Mouse (Mus musculus): ENCODE measurements around the gene Etfb. TPM values are rescaled to one million over a fixed set of nuclear protein-coding genes. Genes with fewer than 3 reads are reported as not detected.

Gene Etfb
- polyA plus RNA-seq, 1 experiment from 2014 or later = 265 TPM

DNA sequence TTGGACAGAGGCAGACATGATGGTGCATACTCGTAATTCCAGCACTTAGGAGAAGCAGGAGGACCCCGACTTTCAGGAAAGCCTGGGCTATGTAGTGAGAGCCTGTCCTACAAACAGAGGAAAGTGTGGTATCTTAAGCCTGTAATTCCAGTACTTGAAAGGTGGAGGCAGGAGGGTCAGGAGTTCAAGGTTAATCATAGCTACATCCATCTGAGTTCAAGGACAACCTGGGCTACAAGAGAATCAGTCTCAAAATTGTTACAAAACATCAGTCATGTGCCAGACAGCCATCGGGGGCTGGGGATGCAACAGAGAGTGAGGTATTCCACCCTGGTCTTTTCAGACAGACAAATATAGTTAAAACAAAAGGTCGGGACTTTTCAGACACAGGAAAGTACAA lies 11.0 kb upstream of the Etfb start:
- Histone ChIP-seq H3K27me3 (no peaks in the 10 kb centered on the region), H3K4me2 (no peak overlapping the region), H3K4me3 (no peak overlapping the region), H3K9ac (no peak overlapping the region), H3K4me1 (no peaks in the 10 kb centered on the region), H3K36me3 (no peaks in the 10 kb centered on the region), H3K27ac (no peak overlapping the region), H3K9me3 (no peaks in the 10 kb centered on the region)
- no peak for ATAC-seq (ENCODE audit: insufficient number of reproducible peaks, insufficient read depth, low FRiP score, low TSS enrichment, low read depth)
- WGBS = 71% methylated on average over 4 of the region's 4 CpGs

DNA sequence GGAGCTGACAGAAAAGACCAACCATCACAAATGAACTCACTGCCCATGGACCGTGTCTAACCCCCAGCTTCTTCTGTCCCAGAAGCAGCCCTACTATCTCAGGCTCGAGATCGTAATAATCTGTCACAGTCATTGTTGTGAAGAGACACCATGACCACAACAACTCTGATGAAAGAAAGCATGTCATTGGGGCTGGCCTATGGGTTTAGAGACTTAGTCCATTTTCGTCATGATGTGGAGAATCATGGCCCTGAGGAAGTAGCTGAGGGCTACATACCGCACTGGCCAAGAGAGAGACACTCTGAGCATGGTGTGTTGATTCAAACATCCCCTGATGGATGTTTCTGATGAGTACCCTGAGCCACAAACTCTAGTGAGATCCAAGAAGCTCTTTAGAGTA lies 9.2 kb upstream of the Etfb start:
- Histone ChIP-seq H3K4me2 (no peak overlapping the region), H3K4me1 (no peaks in the 10 kb centered on the region), H3K36me3 (no peaks in the 10 kb centered on the region), H3K9ac (no peak overlapping the region), H3K9me3 (no peaks in the 10 kb centered on the region), H3K4me3 (no peak overlapping the region), H3K27me3 (no peaks in the 10 kb centered on the region), H3K27ac (no peak overlapping the region)
- 84% methylated on average over 5 of the region's 5 CpGs for WGBS
- ATAC-seq (ENCODE audit: insufficient number of reproducible peaks, insufficient read depth, low FRiP score, low TSS enrichment, low read depth) = no peak

DNA sequence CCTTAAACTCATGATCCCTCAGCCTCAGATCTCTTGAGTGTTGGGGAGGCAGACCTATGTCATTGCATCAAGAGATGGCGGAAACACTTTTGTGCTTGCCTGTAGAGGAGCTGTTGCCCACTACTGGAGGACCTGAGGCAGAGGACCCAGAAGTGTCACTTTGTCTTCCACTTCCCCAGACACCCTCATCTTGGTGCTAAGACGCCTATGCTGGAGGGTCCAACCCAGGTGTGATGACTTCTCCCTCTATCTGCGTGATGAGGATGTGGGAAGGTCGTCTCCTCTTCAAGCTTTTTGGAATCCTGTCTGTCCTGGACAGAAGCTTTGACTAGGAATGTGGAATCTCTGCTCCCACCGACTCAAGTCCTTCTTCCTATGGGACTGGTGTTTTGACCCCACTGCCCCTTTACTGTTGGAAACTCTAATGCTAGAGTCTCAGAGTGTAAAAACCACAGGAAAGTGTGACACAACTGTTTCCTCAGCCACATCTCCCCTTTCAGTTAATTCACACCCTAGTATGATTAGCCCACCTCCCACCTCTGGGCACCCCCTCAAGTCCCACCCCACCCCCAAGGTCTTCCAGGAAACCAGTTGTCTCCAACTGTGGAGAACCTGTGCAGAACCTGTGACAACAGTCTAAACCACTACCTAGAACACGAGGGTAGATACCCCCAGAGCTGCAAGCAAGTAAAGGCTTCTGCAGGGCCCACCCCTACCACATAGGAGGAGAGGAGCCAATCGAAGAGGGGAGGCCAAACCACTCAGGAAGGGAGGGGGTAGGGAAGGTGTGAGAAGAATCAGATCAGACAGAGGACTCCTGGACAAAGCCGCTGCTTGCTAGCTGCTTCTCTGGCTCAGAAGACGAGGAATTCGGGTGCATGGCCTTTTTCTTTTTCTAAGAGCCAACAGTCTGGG lies 7.3 kb upstream of the Etfb start, which contains the start of gene Nkg7:
Gene Nkg7, plus strand, starts transcription at position 733 of the 915 bp plus-strand sequence.
- 79% methylated on average over 10 of the region's 10 CpGs for WGBS
- H3K4me3 ChIP-seq = no peak within 1 kb of the TSS
- no peaks in the 10 kb centered on the region for H3K4me1 ChIP-seq
- no peaks in the 10 kb centered on the region for H3K27me3 ChIP-seq
- H3K9ac ChIP-seq = no peak within 1 kb of the TSS
- no peak for ATAC-seq (ENCODE audit: insufficient number of reproducible peaks, insufficient read depth, low FRiP score, low TSS enrichment, low read depth)
- H3K9me3 ChIP-seq = no peaks in the 10 kb centered on the region
- H3K27ac ChIP-seq = no peak within 1 kb of the TSS
- H3K36me3 ChIP-seq = no peaks in the 10 kb centered on the region
- H3K4me2 ChIP-seq = no peak within 1 kb of the TSS

DNA sequence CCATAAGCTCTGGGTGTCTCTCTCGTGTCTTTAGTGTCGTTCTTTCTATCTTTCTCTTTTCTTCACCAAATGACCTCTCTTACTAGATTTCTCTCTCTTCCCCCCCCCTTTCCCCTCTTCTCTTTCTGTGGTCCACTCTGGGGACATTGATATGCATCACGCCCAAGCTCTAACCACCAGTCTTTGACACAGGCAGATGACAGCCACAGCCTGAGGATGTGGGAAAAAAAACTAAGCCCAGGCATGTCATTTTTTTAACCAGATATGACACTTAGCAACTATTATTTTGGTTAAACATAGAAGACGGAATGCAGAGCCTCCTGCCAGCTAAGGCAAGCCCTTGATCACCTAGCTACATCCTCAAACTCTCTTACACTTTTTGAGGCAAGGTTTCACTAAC lies 5.3 kb upstream of the Etfb start:
- H3K36me3 ChIP-seq = no peaks in the 10 kb centered on the region
- H3K27ac ChIP-seq = no peak overlapping the region
- no peaks in the 10 kb centered on the region for H3K9me3 ChIP-seq
- no peak overlapping the region for H3K9ac ChIP-seq
- WGBS = 75% methylated on average over 4 of the region's 4 CpGs
- no peak for ATAC-seq (ENCODE audit: insufficient number of reproducible peaks, insufficient read depth, low FRiP score, low TSS enrichment, low read depth)
- H3K4me2 ChIP-seq = no peak overlapping the region
- no peaks in the 10 kb centered on the region for H3K27me3 ChIP-seq
- no peak overlapping the region for H3K4me3 ChIP-seq
- 0 out of 2 replicates have a peak, but pooled peaks cover 5% of the 10 kb centered on the region for H3K4me1 ChIP-seq

DNA sequence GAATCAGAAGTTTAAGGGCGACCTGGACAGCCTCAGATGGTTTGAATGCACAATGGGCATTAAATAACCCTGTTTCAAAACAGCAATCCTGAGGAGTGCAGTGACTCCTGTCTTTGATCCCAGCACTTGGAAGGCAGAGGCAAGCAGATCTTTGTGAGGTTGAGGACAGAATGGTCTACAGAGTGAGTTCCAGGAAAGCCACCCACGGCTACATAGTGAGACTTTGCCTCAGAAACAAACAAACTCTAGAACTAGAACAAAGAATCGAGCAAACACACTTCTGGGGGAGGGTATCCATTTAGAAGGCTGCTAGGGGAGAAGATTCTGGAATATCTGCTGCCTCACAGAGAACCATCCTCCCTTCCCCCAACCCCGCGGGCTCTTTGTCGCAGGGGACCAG lies 3.4 kb upstream of the Etfb start, which contains the start of gene Cldnd2:
Gene Cldnd2, plus strand, starts transcription at position 301 of the 400 bp plus-strand sequence.
- no peaks in the 10 kb centered on the region for H3K36me3 ChIP-seq
- no peak within 1 kb of the TSS for H3K27ac ChIP-seq
- no peaks in the 10 kb centered on the region for H3K9me3 ChIP-seq
- no peak within 1 kb of the TSS for H3K4me3 ChIP-seq
- H3K9ac ChIP-seq = no peak within 1 kb of the TSS
- H3K4me2 ChIP-seq = no peak within 1 kb of the TSS
- no peaks in the 10 kb centered on the region for H3K27me3 ChIP-seq
- no peak for ATAC-seq (ENCODE audit: insufficient number of reproducible peaks, insufficient read depth, low FRiP score, low TSS enrichment, low read depth)
- peaks cover 15% of the 10 kb centered on the region for H3K4me1 ChIP-seq
- WGBS = 80% methylated on average over 6 of the region's 6 CpGs

DNA sequence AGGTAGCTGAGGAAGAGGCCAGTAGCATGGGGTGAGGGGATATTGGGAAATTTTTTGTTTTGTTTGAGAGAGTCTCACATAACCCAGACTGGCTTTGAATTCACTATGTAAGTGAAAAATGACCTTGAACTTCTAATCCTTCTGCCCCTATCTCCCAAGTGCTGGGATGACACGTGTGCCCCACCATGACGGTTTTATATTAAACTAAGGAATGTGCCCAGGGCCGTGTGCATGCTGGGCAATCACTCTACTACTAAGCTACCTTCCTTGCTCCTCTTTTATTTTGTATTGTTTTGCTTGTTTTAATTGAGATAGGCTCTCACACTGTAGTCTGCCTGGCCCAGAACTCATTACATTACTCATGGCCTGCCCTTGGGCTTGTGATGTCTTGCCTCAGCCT lies 2.8 kb upstream of the Etfb start:
- H3K36me3 ChIP-seq = no peaks in the 10 kb centered on the region
- H3K9ac ChIP-seq = no peak overlapping the region
- H3K4me3 ChIP-seq = no peak overlapping the region
- H3K9me3 ChIP-seq = no peaks in the 10 kb centered on the region
- ATAC-seq (ENCODE audit: insufficient number of reproducible peaks, insufficient read depth, low FRiP score, low TSS enrichment, low read depth) = no peak
- H3K27ac ChIP-seq = no peak overlapping the region
- H3K4me2 ChIP-seq = no peak overlapping the region
- H3K27me3 ChIP-seq = no peaks in the 10 kb centered on the region
- WGBS = 85% methylated on average over 3 of the region's 3 CpGs
- peaks cover 15% of the 10 kb centered on the region for H3K4me1 ChIP-seq

DNA sequence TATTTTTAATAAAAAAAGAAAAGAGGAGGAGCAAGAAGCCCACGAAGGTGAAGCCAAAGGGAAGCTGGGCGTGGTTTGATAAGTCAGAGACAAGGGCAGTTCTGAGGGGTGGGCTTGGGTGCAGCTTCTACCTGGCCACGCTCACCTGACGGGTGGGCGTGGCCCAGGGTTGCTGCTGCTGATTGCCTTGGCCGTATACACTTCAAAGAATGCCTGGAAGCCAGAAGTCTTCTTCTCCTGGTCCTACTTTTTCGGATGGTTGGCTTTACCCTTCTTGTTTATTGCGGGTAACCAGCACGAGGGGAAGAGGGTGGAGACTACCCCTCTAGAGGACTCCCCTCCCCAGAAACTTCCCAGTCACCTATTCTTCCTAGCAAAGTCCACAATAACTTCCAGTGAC lies 1.2 kb upstream of the Etfb start:
- 5% methylated on average over 9 of the region's 9 CpGs for WGBS
- peak overlapping the region; percentile 60 for H3K4me3 ChIP-seq
- no peaks in the 10 kb centered on the region for H3K27me3 ChIP-seq
- H3K4me1 ChIP-seq = peaks cover 15% of the 10 kb centered on the region
- ATAC-seq (ENCODE audit: insufficient number of reproducible peaks, insufficient read depth, low FRiP score, low TSS enrichment, low read depth) = no peak
- H3K9me3 ChIP-seq = no peaks in the 10 kb centered on the region
- peak overlapping the region; percentile 85 for H3K4me2 ChIP-seq
- peak overlapping the region; percentile 98 for H3K27ac ChIP-seq
- H3K36me3 ChIP-seq = no peaks in the 10 kb centered on the region
- H3K9ac ChIP-seq = peak overlapping the region; percentile 77

DNA sequence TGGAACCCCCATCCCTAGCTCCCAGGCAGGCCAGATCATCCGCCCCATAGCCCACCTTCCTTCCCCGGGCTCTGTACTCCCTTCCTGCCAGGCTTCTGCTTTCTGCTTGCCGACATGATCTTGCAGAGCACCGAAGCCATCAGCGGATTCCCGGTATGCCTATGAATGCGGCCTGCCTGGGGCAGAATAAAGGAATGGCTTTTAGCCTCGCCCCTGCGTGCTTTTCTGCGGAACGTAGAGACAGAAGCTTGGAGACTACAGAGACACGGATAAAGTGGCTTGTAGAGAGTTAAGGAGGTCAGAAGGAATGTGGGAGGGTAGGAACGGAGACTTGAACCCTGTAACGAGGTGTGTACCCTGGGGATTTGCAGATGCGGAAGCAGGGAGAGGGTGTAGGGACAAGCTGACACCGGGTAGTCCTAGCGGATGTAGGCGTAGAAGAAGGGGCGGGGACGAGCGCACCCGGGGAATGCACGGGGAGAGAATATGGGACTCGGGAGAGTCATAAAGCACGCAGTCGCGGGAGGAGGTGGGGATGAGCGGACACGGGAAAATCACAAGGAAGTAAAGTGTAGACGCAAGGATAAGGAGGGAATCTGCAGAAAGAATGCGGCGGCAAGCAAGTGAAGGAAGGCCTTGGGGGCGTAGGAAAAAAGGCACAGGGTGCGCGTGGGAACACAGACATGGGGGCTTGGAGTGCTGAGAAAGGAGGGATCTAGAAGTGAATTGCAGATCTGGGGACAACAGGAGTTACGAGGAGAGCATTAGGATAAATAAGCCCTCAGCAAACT lies 562 bp upstream of the Etfb start:
- Histone ChIP-seq H3K4me2 (peak overlapping the region; percentile 85), H3K9ac (peak overlapping the region; percentile 77), H3K36me3 (no peaks in the 10 kb centered on the region), H3K4me1 (peaks cover 15% of the 10 kb centered on the region), H3K27ac (peak overlapping the region; percentile 98), H3K27me3 (no peaks in the 10 kb centered on the region), H3K9me3 (no peaks in the 10 kb centered on the region), H3K4me3 (peak overlapping the region; percentile 60)
- under 1% methylated on average over 36 of the region's 36 CpGs for WGBS
- peak; percentile 84 for ATAC-seq (ENCODE audit: insufficient number of reproducible peaks, insufficient read depth, low FRiP score, low TSS enrichment, low read depth)

DNA sequence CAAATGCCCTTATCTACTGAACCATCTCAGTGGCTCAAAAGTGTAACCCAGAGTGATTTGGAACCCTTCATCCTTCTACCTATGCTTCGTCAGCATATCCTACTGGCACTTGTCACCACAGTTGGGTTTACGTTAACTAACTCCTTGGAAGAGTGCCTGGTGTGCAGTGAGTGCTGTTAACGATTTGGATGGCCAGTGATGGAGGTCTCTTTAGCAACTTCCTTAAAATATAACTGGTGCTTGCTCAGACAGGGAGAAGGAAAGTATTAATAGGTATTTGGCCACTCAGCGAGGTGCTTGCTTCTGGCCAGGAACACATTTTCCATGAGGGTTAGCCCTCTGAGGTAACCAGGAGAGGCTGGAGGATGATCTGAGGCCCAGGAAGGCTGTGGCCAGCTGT lies 3.9 kb downstream of the Etfb start:
- Histone ChIP-seq H3K27me3 (no peaks in the 10 kb centered on the region), H3K4me3 (no peak overlapping the region), H3K4me1 (peaks cover 11% of the 10 kb centered on the region), H3K4me2 (no peak overlapping the region), H3K9me3 (no peaks in the 10 kb centered on the region), H3K27ac (no peak overlapping the region), H3K36me3 (peaks cover 12% of the 10 kb centered on the region), H3K9ac (no peak overlapping the region)
- WGBS = 93% methylated on average over 4 of the region's 4 CpGs
- no peak for ATAC-seq (ENCODE audit: insufficient number of reproducible peaks, insufficient read depth, low FRiP score, low TSS enrichment, low read depth)

DNA sequence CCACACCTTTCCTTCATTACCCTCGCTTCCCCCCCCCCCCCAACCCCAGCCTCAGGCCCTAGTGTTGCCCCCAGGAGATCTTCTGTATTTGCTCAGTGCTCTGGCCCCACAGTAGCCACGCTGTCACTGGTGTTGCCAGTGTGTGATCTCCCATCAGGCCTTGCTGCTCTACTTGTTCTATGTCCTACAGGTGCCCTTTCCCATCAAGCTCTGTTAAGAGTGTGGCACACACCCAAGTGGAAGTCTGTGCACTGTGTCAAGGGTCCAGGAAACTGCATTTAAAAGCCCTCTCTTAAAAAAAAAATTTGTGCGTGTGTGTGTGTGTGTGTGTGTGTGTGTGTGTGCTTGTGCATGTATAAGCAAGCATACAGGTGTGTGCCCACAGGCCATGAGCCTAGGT lies 4.4 kb downstream of the Etfb start:
- peaks cover 10% of the 10 kb centered on the region for H3K4me1 ChIP-seq
- 83% methylated on average over 2 of the region's 3 CpGs for WGBS
- no peak for ATAC-seq (ENCODE audit: insufficient number of reproducible peaks, insufficient read depth, low FRiP score, low TSS enrichment, low read depth)
- H3K9ac ChIP-seq = no peak overlapping the region
- no peaks in the 10 kb centered on the region for H3K27me3 ChIP-seq
- peaks cover 16% of the 10 kb centered on the region for H3K36me3 ChIP-seq
- H3K4me2 ChIP-seq = no peak overlapping the region
- H3K4me3 ChIP-seq = no peak overlapping the region
- H3K9me3 ChIP-seq = no peaks in the 10 kb centered on the region
- no peak overlapping the region for H3K27ac ChIP-seq

DNA sequence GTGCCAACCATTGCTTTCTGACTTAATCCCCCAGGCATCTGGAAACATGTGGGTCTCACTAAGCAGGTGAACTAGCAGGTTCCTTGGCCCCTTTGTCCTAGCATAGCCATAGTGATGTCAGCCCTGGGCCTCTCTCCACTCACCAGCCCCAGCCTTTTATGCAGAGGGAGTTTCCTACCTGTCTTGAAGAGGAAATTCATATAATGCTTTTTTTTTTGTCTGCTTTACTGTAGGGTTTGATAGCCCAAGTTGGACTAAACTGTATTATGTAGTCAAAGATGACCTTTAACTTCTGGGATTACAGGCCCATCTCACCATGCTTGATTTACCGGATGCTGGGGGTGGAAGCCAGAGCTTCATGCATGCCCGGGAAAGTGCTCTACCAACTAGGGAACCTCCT lies 5.9 kb downstream of the Etfb start:
- peaks cover 4% of the 10 kb centered on the region for H3K4me1 ChIP-seq
- no peak for ATAC-seq (ENCODE audit: insufficient number of reproducible peaks, insufficient read depth, low FRiP score, low TSS enrichment, low read depth)
- H3K9ac ChIP-seq = no peak overlapping the region
- H3K9me3 ChIP-seq = no peaks in the 10 kb centered on the region
- peaks cover 31% of the 10 kb centered on the region for H3K36me3 ChIP-seq
- 85% methylated on average over 2 of the region's 2 CpGs for WGBS
- no peak overlapping the region for H3K27ac ChIP-seq
- no peak overlapping the region for H3K4me3 ChIP-seq
- no peaks in the 10 kb centered on the region for H3K27me3 ChIP-seq
- H3K4me2 ChIP-seq = no peak overlapping the region

All from embryonic facial prominence, embryonic 13.5 days (tissue).